Mouse (Mus musculus): ENCODE measurements around the gene Slco2a1. TPM values are rescaled to one million over a fixed set of nuclear protein-coding genes. Genes with fewer than 3 reads are reported as not detected.

The Slco2a1 gene
- polyA plus RNA-seq, 1 experiment from 2014 or later, result 0.17 TPM

GRCm38 (mm10) chr9:103119781-103120180 is 131.3 kb downstream of the Slco2a1 start:
- H3K27me3 ChIP-seq (ENCODE audit: low read depth, poor library complexity, severe bottlenecking), result peaks cover 6% of the 10 kb centered on the region
- H3K36me3 ChIP-seq, result peaks cover 10% of the 10 kb centered on the region; the same call in 1 of the 2 replicates
- H3K9me3 ChIP-seq (replicated peaks), result no peaks in the 10 kb centered on the region
- 87% methylated on average over 9 of the region's 9 CpGs for WGBS
- H3K4me1 ChIP-seq, result peaks cover 53% of the 10 kb centered on the region
- H3K27ac ChIP-seq (replicated peaks), result peak overlapping the region; percentile 68
- no peak overlapping the region for H3K4me3 ChIP-seq
- no peak for DNase-seq (ENCODE audit: low spot score)

GRCm38 (mm10) chr9:103120231-103120630 is 131.7 kb downstream of the Slco2a1 start:
- WGBS, result 48% methylated on average over 2 of the region's 2 CpGs
- DNase-seq (ENCODE audit: low spot score), result no peak
- Histone ChIP-seq H3K4me3 (no peak overlapping the region), H3K36me3 (peaks cover 10% of the 10 kb centered on the region; the same call in 1 of the 2 replicates), H3K27me3 (ENCODE audit: low read depth, poor library complexity, severe bottlenecking) (peaks cover 2% of the 10 kb centered on the region), H3K27ac (replicated peaks) (peak overlapping the region; percentile 68), H3K4me1 (peaks cover 48% of the 10 kb centered on the region), H3K9me3 (replicated peaks) (no peaks in the 10 kb centered on the region)

GRCm38 (mm10) chr9:103121546-103121945 is 133.0 kb downstream of the Slco2a1 start:
- WGBS, result 81% methylated on average over 7 of the region's 7 CpGs
- Histone ChIP-seq H3K27me3 (ENCODE audit: low read depth, poor library complexity, severe bottlenecking) (no peaks in the 10 kb centered on the region), H3K9me3 (replicated peaks) (no peaks in the 10 kb centered on the region), H3K27ac (replicated peaks) (no peak overlapping the region; the same call in 1 of the 2 replicates), H3K36me3 (0 out of 2 replicates have a peak, but pooled peaks cover 4% of the 10 kb centered on the region), H3K4me1 (peaks cover 47% of the 10 kb centered on the region), H3K4me3 (no peak overlapping the region)
- DNase-seq (ENCODE audit: low spot score), result no peak

GRCm38 (mm10) chr9:103124746-103125145 is 136.2 kb downstream of the Slco2a1 start:
- Histone ChIP-seq H3K27me3 (ENCODE audit: low read depth, poor library complexity, severe bottlenecking) (no peaks in the 10 kb centered on the region), H3K4me1 (peaks cover 16% of the 10 kb centered on the region), H3K4me3 (no peak overlapping the region), H3K36me3 (peaks cover 18% of the 10 kb centered on the region), H3K27ac (replicated peaks) (no peak overlapping the region), H3K9me3 (replicated peaks) (no peaks in the 10 kb centered on the region)
- WGBS, result 84% methylated on average over 4 of the region's 4 CpGs
- no peak for DNase-seq (ENCODE audit: low spot score)

GRCm38 (mm10) chr9:103133493-103134124 is 145.1 kb downstream of the Slco2a1 start:
- peak overlapping the region; percentile 77 for H3K27ac ChIP-seq (replicated peaks)
- no peak overlapping the region for H3K4me3 ChIP-seq
- H3K4me1 ChIP-seq, result peaks cover 48% of the 10 kb centered on the region
- WGBS, result 20% methylated on average over 6 of the region's 6 CpGs
- no peaks in the 10 kb centered on the region for H3K27me3 ChIP-seq (ENCODE audit: low read depth, poor library complexity, severe bottlenecking)
- no peaks in the 10 kb centered on the region for H3K9me3 ChIP-seq (replicated peaks)
- no peak for DNase-seq (ENCODE audit: low spot score)
- H3K36me3 ChIP-seq, result peaks cover 12% of the 10 kb centered on the region

- no peak overlapping the region for H3K4me3 ChIP-seq
- no peak for DNase-seq (ENCODE audit: low spot score)
- peaks cover 3% of the 10 kb centered on the region for H3K36me3 ChIP-seq
- H3K27ac ChIP-seq (replicated peaks), result peak overlapping the region; percentile 77
- peaks cover 55% of the 10 kb centered on the region for H3K4me1 ChIP-seq
- H3K9me3 ChIP-seq (replicated peaks), result no peaks in the 10 kb centered on the region
- no peaks in the 10 kb centered on the region for H3K27me3 ChIP-seq (ENCODE audit: low read depth, poor library complexity, severe bottlenecking)
- WGBS, result 66% methylated on average over 9 of the region's 9 CpGs
Observed at GRCm38 (mm10) chr9:103134450-103135030, 146.0 kb downstream of the Slco2a1 start.

GRCm38 (mm10) chr9:103139481-103139880 is 151.0 kb downstream of the Slco2a1 start:
- no peaks in the 10 kb centered on the region for H3K27me3 ChIP-seq (ENCODE audit: low read depth, poor library complexity, severe bottlenecking)
- H3K36me3 ChIP-seq, result peaks cover 23% of the 10 kb centered on the region
- no peak for DNase-seq (ENCODE audit: low spot score)
- no peaks in the 10 kb centered on the region for H3K9me3 ChIP-seq (replicated peaks)
- WGBS, result 78% methylated on average over 6 of the region's 6 CpGs
- no peak overlapping the region for H3K4me3 ChIP-seq
- H3K4me1 ChIP-seq, result peaks cover 42% of the 10 kb centered on the region
- no peak overlapping the region for H3K27ac ChIP-seq (replicated peaks)

- H3K36me3 ChIP-seq, result peaks cover 23% of the 10 kb centered on the region
Observed at GRCm38 (mm10) chr9:103140384-103140783, 151.9 kb downstream of the Slco2a1 start.

GRCm38 (mm10) chr9:103141266-103141665 is 152.8 kb downstream of the Slco2a1 start:
- 87% methylated on average over 7 of the region's 7 CpGs for WGBS

More at GRCm38 (mm10) chr9:103140384-103140783, 151.9 kb downstream of the Slco2a1 start:
- DNase-seq (ENCODE audit: low spot score), result no peak
- 91% methylated on average over 6 of the region's 6 CpGs for WGBS
- Histone ChIP-seq H3K4me1 (peaks cover 43% of the 10 kb centered on the region), H3K9me3 (replicated peaks) (no peaks in the 10 kb centered on the region), H3K27me3 (ENCODE audit: low read depth, poor library complexity, severe bottlenecking) (no peaks in the 10 kb centered on the region), H3K4me3 (no peak overlapping the region), H3K27ac (replicated peaks) (0 out of 2 replicates have a peak overlapping the region, but pooled peaks have one; percentile 0)

GRCm38 (mm10) chr9:103143881-103144280 is 155.4 kb downstream of the Slco2a1 start:
- H3K36me3 ChIP-seq, result peaks cover 23% of the 10 kb centered on the region
- DNase-seq (ENCODE audit: low spot score), result no peak
- H3K27me3 ChIP-seq (ENCODE audit: low read depth, poor library complexity, severe bottlenecking), result no peaks in the 10 kb centered on the region
- peak overlapping the region; percentile 70 for H3K27ac ChIP-seq (replicated peaks)
- no peaks in the 10 kb centered on the region for H3K9me3 ChIP-seq (replicated peaks)
- no peak overlapping the region for H3K4me3 ChIP-seq
- whole genome bisulfite sequencing, result 70% methylated on average over 4 of the region's 4 CpGs
- H3K4me1 ChIP-seq, result peaks cover 50% of the 10 kb centered on the region

More at GRCm38 (mm10) chr9:103141266-103141665, 152.8 kb downstream of the Slco2a1 start:
- DNase-seq (ENCODE audit: low spot score), result no peak
- no peaks in the 10 kb centered on the region for H3K27me3 ChIP-seq (ENCODE audit: low read depth, poor library complexity, severe bottlenecking)
- H3K36me3 ChIP-seq, result peaks cover 23% of the 10 kb centered on the region
- H3K4me1 ChIP-seq, result peaks cover 46% of the 10 kb centered on the region
- H3K4me3 ChIP-seq, result no peak overlapping the region
- H3K9me3 ChIP-seq (replicated peaks), result no peaks in the 10 kb centered on the region
- no peak overlapping the region for H3K27ac ChIP-seq (replicated peaks)

GRCm38 (mm10) chr9:103145351-103145750 is 156.8 kb downstream of the Slco2a1 start:
- peaks cover 39% of the 10 kb centered on the region for H3K4me1 ChIP-seq
- DNase-seq (ENCODE audit: low spot score), result no peak

More at GRCm38 (mm10) chr9:103145351-103145750, 156.8 kb downstream of the Slco2a1 start:
- H3K36me3 ChIP-seq, result peaks cover 23% of the 10 kb centered on the region
- H3K4me3 ChIP-seq, result no peak overlapping the region
- WGBS, result 64% methylated on average over 5 of the region's 5 CpGs
- peak overlapping the region; percentile 72 for H3K27ac ChIP-seq (replicated peaks)
- no peaks in the 10 kb centered on the region for H3K9me3 ChIP-seq (replicated peaks)
- H3K27me3 ChIP-seq (ENCODE audit: low read depth, poor library complexity, severe bottlenecking), result no peaks in the 10 kb centered on the region
